Mouse (Mus musculus) heart, embryonic 14.5 days (tissue): Measurements from ENCODE around the gene Nudt16l1. TPM values are rescaled to one million over a fixed set of nuclear protein-coding genes. Genes with fewer than 3 reads are reported as not detected.

Source experiments
- ATAC-seq: fragments of 200-750 bp; cut with Nextera tagmentation; 2 replicates; pipeline ENCODE4 v1.8.0; 2017; ENCODE audit warnings: low read depth, moderate TSS enrichment; ENCODE audit not compliant: insufficient number of reproducible peaks, insufficient read depth, low FRiP score
- H3K27ac ChIP-seq, 2 experiments: fragments of 200-500 bp in 1 of 2; fragments of 300-500 bp in 1 of 2; sonication (generic) in 1 of 2; replicated peaks in 1 of 2; 2 replicates each; pipeline ENCODE4 v1.5.1; 2012 to 2014; ENCODE audit warnings: low read depth in 2 of 2, low read length in 2 of 2, control low read depth in 1 of 2, mild to moderate bottlenecking in 1 of 2, mixed read lengths in 1 of 2; ENCODE audit not compliant: control insufficient read depth in 1 of 2, insufficient read depth in 1 of 2
- H3K27me3 ChIP-seq: fragments of 300-500 bp; sonication (generic); 2 replicates; pipeline ENCODE4 v1.6.1; 2014; ENCODE audit warnings: mild to moderate bottlenecking, low read length, control low read depth; ENCODE audit not compliant: control insufficient read depth, insufficient read depth
- H3K36me3 ChIP-seq: fragments of 300-500 bp; sonication (generic); 2 replicates; pipeline ENCODE4 v1.6.1; 2014; ENCODE audit warnings: mild to moderate bottlenecking, control low read depth, low read length, mixed read lengths; ENCODE audit not compliant: control insufficient read depth, insufficient read depth
- H3K4me1 ChIP-seq, 2 experiments: fragments of 200-500 bp in 1 of 2; fragments of 300-500 bp in 1 of 2; sonication (generic) in 1 of 2; 2 replicates each; pipeline ENCODE4 v1.6.1; 2012 to 2014; ENCODE audit warnings: low read length in 2 of 2, control low read depth in 1 of 2, mixed read lengths in 1 of 2; ENCODE audit not compliant: control insufficient read depth in 2 of 2, insufficient read depth in 2 of 2
- H3K4me2 ChIP-seq: fragments of 300-500 bp; sonication (generic); 2 replicates; pipeline ENCODE4 v1.6.1; 2014; ENCODE audit warnings: mild to moderate bottlenecking, low read length
- H3K4me3 ChIP-seq, 2 experiments: fragments of 200-500 bp in 1 of 2; fragments of 300-500 bp in 1 of 2; sonication (generic) in 1 of 2; 2 replicates each; pipeline ENCODE4 v1.5.1; 2012 to 2014; ENCODE audit warnings: low read length in 2 of 2, mild to moderate bottlenecking in 2 of 2, control low read depth in 1 of 2, low read depth in 1 of 2, moderate library complexity in 1 of 2; ENCODE audit not compliant: control insufficient read depth in 1 of 2, insufficient read depth in 1 of 2
- H3K9ac ChIP-seq: fragments of 300-500 bp; sonication (generic); 2 replicates; pipeline ENCODE4 v1.6.1; 2014; ENCODE audit warnings: mild to moderate bottlenecking, low read length
- H3K9me3 ChIP-seq: fragments of 300-500 bp; sonication (generic); 2 replicates; pipeline ENCODE4 v1.6.1; 2016; ENCODE audit warnings: low read length, control low read depth; ENCODE audit not compliant: control insufficient read depth
- WGBS: fragments of 180-500 bp; shearing (Covaris S2); extraction: QIAGEN DNeasy Blood & Tissue Kit; methylation state at CpG from one replicate; pipeline ENCODE4 v1.1.7; 2014; 5-methylcytosine and 5-hydroxymethylcytosine counted together
- polyA plus RNA-seq: library from polyadenylated mRNA; unstranded; fragments of >200 nt; fragmentation: Nextera tagmentation; extraction: Ambion mirVana; gene quantifications from 2 replicates; pipeline ENCODE4 v1.2.1, GENCODE M21; 2014

The Nudt16l1 gene
- polyA plus RNA-seq = 126 and 128 TPM in 2 replicates

GRCm38 (mm10) chr16:4938461-4938860 lies at the start of gene Nudt16l1:
TSS of gene Nudt16l1 (plus strand) at chr16:4938761.
- ATAC-seq = no peak
- H3K36me3 ChIP-seq = peaks cover 84% of the 10 kb centered on the region

DNA sequence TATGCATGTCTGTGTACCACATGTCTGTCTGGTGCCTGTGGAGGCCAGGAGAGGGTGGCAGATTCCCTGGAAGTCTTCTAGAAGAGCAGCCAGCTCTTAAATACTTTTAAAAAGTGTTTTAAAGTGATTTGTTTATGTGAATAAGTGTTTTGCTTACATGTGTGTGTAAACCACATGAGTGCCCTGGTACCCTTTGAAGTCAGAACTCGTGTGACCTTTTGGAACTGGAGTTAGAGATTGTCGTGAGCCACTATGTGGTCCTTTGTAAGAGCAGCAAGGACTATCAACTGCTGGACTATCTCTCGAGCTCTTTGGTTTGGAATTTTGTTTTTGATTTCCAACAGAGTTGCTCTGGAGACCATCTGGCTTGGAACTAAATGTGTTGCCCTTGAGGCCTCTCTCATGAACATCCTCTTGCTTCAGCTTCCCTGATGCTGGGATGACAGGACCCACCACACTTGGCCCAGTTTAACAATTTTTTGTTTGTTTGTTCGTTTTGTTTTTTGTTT lies 48.3 kb upstream of the Nudt16l1 start:
- peaks cover 14 to 46% of the 10 kb centered on the region in 2 experiments for H3K4me1 ChIP-seq
- no peaks in the 10 kb centered on the region for H3K9me3 ChIP-seq
- no peak overlapping the region for H3K4me3 ChIP-seq
- peak overlapping the region; percentile 41 for H3K4me2 ChIP-seq
- no peak for ATAC-seq
- 17% methylated on average over 4 of the region's 4 CpGs for WGBS
- peak overlapping the region; percentile 44; the same call in 1 of the 2 replicates for H3K9ac ChIP-seq
- H3K27ac ChIP-seq = peak overlapping the region; percentile 20 to 85
- H3K36me3 ChIP-seq = 0 out of 2 replicates have a peak, but pooled peaks cover 2% of the 10 kb centered on the region
- no peaks in the 10 kb centered on the region for H3K27me3 ChIP-seq

More at GRCm38 (mm10) chr16:4938461-4938860, at the start of gene Nudt16l1:
- H3K4me1 ChIP-seq = peaks cover 4 to 24% of the 10 kb centered on the region in 2 experiments; a peak in 3 of 4 replicates
- no peaks in the 10 kb centered on the region for H3K9me3 ChIP-seq
- WGBS = 0% methylated on average over 2 of the region's 2 CpGs
- peak within 1 kb of the TSS; percentile 78 to 88 for H3K4me3 ChIP-seq
- H3K4me2 ChIP-seq = peak within 1 kb of the TSS; percentile 89
- H3K27ac ChIP-seq = peak within 1 kb of the TSS; percentile 73 to 82
- H3K9ac ChIP-seq = peak within 1 kb of the TSS; percentile 92
- no peaks in the 10 kb centered on the region for H3K27me3 ChIP-seq

GRCm38 (mm10) chr16:4892171-4892570 lies 46.4 kb upstream of the Nudt16l1 start:
- no peak overlapping the region for H3K4me3 ChIP-seq
- H3K4me1 ChIP-seq = peaks cover 27 to 57% of the 10 kb centered on the region in 2 experiments
- H3K9ac ChIP-seq = no peak overlapping the region
- H3K4me2 ChIP-seq = no peak overlapping the region
- H3K36me3 ChIP-seq = 0 out of 2 replicates have a peak, but pooled peaks cover 2% of the 10 kb centered on the region
- no peaks in the 10 kb centered on the region for H3K9me3 ChIP-seq
- no peaks in the 10 kb centered on the region for H3K27me3 ChIP-seq
- no peak for ATAC-seq
- H3K27ac ChIP-seq = no peak overlapping the region
- WGBS = 84% methylated on average over 6 of the region's 6 CpGs

DNA sequence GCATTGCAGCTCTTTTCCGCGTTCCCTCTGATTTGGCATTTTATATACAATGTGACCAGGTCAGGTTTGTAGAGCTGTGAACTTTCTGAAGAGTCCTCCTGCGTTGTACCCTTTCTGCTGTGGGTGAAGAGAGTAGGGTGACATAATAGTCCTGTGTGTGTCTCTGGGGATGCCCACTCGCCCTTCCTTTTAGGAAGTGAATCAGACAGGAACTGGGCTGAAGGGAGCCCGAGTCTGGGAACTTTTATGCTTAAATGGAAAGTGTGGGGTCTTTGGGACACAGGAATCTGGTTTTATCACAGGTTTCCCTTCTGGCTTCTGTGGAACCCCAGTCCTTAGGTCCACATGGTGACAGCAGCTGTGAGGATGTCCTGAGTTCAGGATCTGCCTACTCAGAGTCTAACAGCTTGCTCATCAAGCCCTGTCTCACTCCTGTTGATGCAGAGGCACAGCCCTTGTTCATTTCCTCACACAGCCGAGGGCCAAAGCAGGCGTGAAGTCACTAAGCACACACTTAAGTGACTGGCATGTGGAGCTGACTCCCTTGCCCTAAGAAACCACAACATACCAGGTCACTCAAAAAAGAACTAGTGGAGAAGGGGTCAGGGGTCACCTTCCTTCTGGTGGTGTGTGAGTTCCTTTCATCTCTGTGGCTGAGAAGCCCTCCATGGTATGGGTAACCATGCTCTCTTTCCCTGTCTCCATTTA lies 44.2 kb upstream of the Nudt16l1 start:
- H3K4me2 ChIP-seq = no peak overlapping the region
- no peaks in the 10 kb centered on the region for H3K27me3 ChIP-seq
- H3K36me3 ChIP-seq = 0 out of 2 replicates have a peak, but pooled peaks cover 2% of the 10 kb centered on the region
- no peaks in the 10 kb centered on the region for H3K9me3 ChIP-seq
- no peak overlapping the region for H3K9ac ChIP-seq
- peaks cover 28 to 45% of the 10 kb centered on the region in 2 experiments for H3K4me1 ChIP-seq
- 60% methylated on average over 7 of the region's 7 CpGs for WGBS
- peak overlapping the region; percentile 12 to 35; a peak in 2 of 4 replicates for H3K27ac ChIP-seq
- ATAC-seq = no peak
- no peak overlapping the region for H3K4me3 ChIP-seq

- WGBS = 17% methylated on average over 5 of the region's 5 CpGs
- ATAC-seq = peak; percentile 51
Observed at GRCm38 (mm10) chr16:4896249-4897027, 42.1 kb upstream of the Nudt16l1 start.

GRCm38 (mm10) chr16:4897146-4897730 lies 41.3 kb upstream of the Nudt16l1 start:
- Histone ChIP-seq H3K9ac (no peak overlapping the region), H3K27ac (peak overlapping the region; percentile 61 to 71), H3K27me3 (no peaks in the 10 kb centered on the region), H3K9me3 (no peaks in the 10 kb centered on the region), H3K4me1 (peaks cover 19 to 23% of the 10 kb centered on the region in 2 experiments), H3K36me3 (peaks cover 2% of the 10 kb centered on the region; the same call in 1 of the 2 replicates), H3K4me3 (no peak overlapping the region), H3K4me2 (no peak overlapping the region)
- WGBS = 56% methylated on average over 7 of the region's 7 CpGs
- ATAC-seq = peak; percentile 18; the same call in 1 of the 2 replicates

More at GRCm38 (mm10) chr16:4896249-4897027, 42.1 kb upstream of the Nudt16l1 start:
- 0 out of 2 replicates have a peak, but pooled peaks cover 2% of the 10 kb centered on the region for H3K36me3 ChIP-seq
- H3K27me3 ChIP-seq = no peaks in the 10 kb centered on the region
- H3K4me3 ChIP-seq = no peak overlapping the region
- peak overlapping the region; percentile 61 to 71 for H3K27ac ChIP-seq
- peaks cover 19 to 27% of the 10 kb centered on the region in 2 experiments for H3K4me1 ChIP-seq
- peak overlapping the region; percentile 16; the same call in 1 of the 2 replicates for H3K9ac ChIP-seq
- peak overlapping the region; percentile 29; the same call in 1 of the 2 replicates for H3K4me2 ChIP-seq
- H3K9me3 ChIP-seq = no peaks in the 10 kb centered on the region

- Histone ChIP-seq H3K4me2 (no peak overlapping the region), H3K36me3 (no peaks in the 10 kb centered on the region; the same call in 1 of the 2 replicates), H3K4me3 (no peak overlapping the region), H3K4me1 (peaks cover 21 to 31% of the 10 kb centered on the region in 2 experiments), H3K27ac (no peak overlapping the region), H3K27me3 (no peaks in the 10 kb centered on the region), H3K9ac (no peak overlapping the region), H3K9me3 (no peaks in the 10 kb centered on the region)
- ATAC-seq = no peak
- 91% methylated on average over 6 of the region's 6 CpGs for WGBS
Observed at GRCm38 (mm10) chr16:4898881-4899280, 39.7 kb upstream of the Nudt16l1 start.
